Mouse (Mus musculus) WW6 (cell line): Measurements from ENCODE around the gene Tepsin.

ENCODE experiments used
- DNase-seq: peaks from one replicate; pipeline ENCODE4 v3.0.0-alpha.2; 2013; ENCODE audit warnings: low read depth, low spot score

Tepsin gene

GRCm38 (mm10) chr11:120098588-120099511 lies at the start of gene Tepsin, which contains the start of gene Ndufaf8:
Gene Tepsin, minus strand, starts transcription at chr11:120098731.
Gene Ndufaf8, plus strand, starts transcription at chr11:120098928.
- DNase-seq: peak; percentile 99

- no peak for DNase-seq
Measured at GRCm38 (mm10) chr11:120143708-120144497, 45.4 kb upstream of the Tepsin start.

- no peak for DNase-seq
Measured at GRCm38 (mm10) chr11:120142601-120143051, 44.1 kb upstream of the Tepsin start.

DNA sequence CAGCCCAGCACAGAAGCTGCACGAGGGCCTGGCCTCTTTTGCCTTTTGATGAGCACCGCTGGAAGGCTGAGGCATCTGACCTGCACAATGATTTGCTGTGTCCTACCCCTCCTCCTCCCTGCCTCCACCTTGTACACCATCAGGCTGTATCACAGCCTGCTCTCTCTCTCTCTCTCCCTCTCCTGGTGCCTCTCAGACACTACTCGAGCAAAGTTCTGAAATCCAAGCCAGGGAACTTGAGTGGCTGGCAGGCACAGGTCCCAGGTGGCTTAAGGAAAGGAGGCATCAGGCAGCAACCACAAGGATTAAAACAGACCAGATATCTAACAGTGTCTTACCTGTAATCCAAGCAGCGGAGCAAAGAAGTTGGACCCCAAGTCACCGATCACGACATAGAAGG lies 41.7 kb upstream of the Tepsin start:
- DNase-seq: no peak

DNA sequence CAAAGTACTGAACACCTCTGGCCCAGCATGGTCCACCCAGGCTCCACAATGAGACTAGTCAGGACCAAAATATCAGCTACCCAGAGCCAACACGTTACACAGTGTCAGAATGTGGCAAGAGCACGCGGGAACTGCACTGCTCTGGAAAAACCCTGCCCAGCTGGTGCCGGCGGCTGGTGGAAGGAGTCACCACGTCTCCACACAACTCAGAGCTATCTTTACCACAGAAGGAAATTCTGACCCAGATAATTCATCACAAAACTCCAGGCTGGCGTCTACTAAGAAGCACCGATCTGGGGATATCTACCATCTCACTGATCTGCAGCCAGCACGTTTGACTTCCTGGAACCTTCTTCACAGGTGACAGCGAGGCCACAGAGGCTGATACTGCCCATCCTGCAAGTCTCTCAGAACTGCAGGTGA lies 40.8 kb upstream of the Tepsin start:
- DNase-seq: no peak

DNA sequence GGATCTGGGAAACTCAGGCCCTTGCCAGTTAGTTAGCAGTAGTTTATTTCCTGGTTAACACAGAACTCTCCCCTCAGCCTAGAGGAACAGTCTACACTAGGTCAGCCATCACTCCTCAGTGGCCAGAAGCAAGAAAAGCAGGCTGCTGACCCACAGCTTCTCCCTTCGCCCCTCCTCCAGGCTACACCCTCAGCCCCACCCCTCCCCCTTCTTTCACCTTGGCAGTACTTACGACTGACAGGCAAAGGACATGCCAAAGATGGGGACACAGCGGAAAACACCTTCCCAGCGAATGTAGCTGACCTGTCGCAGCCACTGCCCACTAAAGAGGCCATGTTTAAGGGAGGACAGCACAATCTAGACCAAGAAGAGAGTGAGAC lies 39.1 kb upstream of the Tepsin start:
- DNase-seq: no peak

- no peak for DNase-seq
Measured at GRCm38 (mm10) chr11:120136796-120137624, 38.5 kb upstream of the Tepsin start.

DNA sequence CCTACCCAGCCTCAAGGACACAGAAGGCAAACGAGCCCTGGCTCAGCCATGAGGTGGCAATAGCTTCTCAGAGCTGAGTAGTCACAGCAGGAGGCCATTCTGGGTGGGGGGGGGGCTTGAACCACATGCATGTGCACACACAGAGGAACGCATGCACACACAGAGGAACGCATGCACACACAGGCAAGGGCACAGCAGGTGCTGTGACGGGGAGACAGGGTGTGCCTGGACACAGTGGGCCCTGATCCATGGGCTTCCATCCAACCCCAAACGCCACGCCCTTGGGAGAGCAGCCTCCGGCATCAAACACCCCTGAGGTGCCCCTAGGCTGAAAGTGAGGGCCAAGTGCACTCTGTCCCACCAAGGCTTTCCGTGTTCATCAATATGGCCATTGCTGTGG lies 37.7 kb upstream of the Tepsin start:
- DNase-seq: no peak

GRCm38 (mm10) chr11:120134847-120135530 lies 36.5 kb upstream of the Tepsin start:
- no peak for DNase-seq

DNA sequence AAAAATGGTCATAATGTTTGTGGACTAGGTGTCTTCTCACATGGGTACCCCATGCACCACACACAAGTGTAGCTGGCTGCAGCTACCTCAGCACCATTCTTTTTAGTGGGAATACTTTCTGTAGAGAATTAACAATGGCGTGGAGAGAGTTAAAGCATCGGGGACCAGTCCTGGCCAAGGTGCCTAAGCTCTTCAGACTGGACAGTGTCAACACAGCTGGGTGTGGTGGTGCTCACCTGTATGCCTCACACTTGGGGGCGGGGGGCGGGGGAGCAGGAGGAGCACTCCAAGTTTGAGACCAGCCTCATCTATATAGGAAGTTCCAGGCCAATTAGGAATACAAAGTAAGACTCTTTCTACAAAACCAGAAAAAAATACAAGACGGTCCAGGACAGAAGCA lies 35.6 kb upstream of the Tepsin start:
- DNase-seq: no peak

GRCm38 (mm10) chr11:120129281-120129680 lies 30.8 kb upstream of the Tepsin start:
- DNase-seq: no peak

DNA sequence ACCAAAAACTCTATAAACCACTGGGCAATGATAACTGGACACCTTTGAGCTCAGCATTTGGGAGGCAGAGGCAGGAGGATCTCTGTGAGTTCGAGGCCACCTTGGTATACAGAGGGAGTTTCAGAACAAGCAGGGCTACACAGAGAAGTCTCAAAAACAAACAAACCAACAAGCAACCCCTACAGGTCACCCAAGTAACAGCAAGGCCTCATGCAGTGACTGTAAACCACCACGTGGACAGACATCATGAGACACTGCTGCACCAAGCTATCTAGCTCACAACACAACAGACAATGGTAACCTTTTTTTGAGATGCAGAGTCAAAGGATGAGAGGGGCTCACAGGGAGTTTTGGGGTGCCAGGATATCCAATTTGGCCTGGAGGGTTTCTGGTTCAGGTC lies 28.3 kb upstream of the Tepsin start:
- no peak for DNase-seq

- DNase-seq: no peak
Measured at GRCm38 (mm10) chr11:120122126-120122525, 23.6 kb upstream of the Tepsin start.

- no peak for DNase-seq
Measured at GRCm38 (mm10) chr11:120120642-120121420, 22.3 kb upstream of the Tepsin start.

GRCm38 (mm10) chr11:120119936-120120541 lies 21.5 kb upstream of the Tepsin start:
- DNase-seq: no peak

DNA sequence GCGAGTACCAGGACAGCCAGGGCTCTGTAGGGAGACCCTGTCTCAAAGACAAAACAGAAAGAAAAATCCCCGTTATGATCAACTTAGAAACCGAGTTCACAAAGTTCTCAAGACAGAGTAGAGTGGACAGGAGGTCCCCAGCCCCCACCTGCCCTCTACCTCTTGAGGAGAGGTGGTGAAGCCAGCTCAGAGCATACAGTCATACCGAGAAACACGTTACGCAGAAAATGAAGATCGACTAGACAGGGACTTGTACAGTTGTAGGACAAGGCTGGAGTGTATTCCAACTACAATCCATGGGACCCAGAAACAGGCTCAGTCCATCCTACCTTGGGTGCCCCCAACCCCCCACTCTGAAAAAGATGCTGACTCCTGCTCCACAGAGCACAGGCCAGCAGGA lies 20.6 kb upstream of the Tepsin start:
- no peak for DNase-seq

DNA sequence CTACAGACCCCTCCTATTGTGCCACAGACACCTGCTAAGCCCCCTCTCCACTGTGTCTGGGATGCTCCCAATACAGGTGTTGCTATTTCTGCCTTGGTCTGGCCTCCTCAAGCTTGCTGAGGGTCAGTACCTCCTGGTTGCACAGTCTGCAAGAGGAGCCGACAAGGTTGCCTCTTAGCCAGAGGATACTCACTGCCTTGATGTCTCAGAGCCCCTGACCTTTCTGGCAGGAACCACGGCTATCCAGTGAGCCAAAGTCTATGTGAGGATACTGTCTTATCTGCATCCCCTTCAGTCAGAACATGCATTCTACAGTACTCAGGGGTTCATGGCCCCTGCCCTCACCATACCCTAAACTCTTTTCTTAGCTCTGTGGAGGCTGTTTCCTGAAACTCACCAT lies 19.1 kb upstream of the Tepsin start:
- DNase-seq: no peak

DNA sequence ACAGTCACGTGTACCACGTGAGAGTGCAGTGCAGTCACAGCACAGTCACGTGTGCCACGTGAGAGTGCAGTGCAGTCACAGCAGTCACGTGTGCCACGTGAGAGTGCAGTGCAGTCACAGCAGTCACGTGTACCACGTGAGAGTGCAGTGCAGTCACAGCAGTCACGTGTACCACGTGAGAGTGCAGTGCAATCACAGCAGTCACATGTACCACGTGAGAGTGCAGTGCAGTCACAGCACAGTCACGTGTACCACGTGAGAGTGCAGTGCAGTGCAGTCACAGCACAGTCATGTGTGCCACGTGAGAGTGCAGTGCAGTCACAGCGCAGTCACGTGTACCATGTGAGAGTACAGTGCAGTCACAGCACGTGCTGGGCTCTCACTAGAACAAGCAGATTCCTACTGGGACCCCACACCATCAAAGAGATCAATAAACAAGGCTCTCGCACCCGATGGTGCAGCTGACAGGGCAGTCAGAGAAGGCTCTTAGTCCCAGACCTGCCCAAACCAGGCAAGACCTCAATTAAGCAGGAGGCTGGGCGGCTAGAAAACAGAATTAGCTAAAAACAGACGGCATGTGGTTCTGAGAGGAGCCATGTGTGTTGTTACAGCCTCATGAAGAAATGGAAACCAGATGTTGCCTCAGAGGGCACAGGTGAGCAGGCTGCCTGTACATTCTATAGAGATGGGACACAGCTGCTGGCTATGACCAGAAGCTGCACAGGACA lies 16.1 kb upstream of the Tepsin start:
- DNase-seq: no peak

DNA sequence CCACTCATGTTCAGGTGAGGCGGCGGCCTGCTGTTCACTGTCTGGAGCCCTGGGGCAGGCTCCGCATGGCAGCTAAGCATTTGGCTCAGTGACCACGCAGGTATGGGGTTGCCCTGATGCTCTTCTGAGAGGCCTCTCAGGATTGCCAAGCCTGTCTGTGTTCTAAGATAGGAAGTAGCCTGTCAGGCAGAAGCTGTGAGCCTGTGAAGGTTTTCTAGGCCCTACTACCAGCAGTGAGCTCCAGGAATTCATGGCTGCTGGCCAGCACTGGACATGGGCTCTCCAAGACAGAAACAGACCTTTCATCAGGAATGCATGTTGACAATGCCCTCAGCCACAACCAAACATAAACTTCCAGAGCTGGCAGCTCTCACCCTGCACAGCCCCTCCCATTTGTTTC lies 13.6 kb upstream of the Tepsin start:
- DNase-seq: no peak
